Mouse (Mus musculus): ENCODE measurements around the gene Gm8113. TPM values are rescaled to one million over a fixed set of nuclear protein-coding genes. Genes with fewer than 3 reads are reported as not detected.
"Not testable (repeated sequence)": the region's sequence is repeated elsewhere in the genome, so short reads cannot be mapped to it uniquely, and the experiment has no call there.

Gm8113 gene
- 7.3 and 7.4 TPM in 2 replicates for polyA plus RNA-seq (2015; fragmentation: Nextera tagmentation; extraction: Ambion mirVana)

DNA sequence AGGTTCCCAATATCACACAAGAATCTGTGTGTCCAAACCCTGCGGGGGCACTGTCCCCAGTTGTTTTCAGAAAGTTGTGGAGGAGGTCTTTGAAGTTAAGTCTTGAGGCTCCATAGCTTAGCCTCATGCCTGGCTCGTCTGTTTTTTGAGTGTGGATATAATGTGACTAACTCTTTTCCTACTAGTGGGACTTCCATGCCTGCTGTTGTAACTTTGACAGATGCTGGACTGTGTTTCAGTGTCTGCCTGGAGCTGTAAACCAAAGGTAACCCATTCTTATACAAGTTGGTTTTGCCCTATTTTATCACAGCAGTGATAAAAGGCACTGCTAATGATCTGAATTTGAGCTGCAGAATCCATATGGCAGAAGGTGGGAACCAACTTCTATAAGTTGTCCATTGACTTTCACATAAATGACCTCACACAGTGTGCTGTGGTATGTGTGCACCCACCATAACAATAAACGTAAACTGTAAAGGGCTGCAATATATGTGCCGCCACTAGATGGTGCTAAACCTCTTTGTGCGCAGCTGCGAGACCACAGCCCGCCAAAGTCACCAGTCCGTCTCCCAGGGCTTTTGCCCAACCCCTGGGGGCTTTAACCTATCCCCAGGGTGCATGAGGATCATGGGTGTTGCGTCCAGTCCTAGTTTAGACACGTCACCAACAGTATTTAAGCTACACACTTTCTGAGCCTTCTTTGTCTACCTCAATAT is at the start of gene Gm8113:
Gm8113 (plus strand) TSS at position 703 of the 716 bp plus-strand sequence.
- ATAC-seq (ENCODE audit: insufficient number of reproducible peaks, insufficient read depth, low FRiP score, low TSS enrichment, low read depth) = peak; percentile 56; the same call in 1 of the 2 replicates

GRCm38 (mm10) chr14:43875417-43875816 is 49.8 kb upstream of the Gm8113 start, which contains the start of gene Ear1:
Gene Ear1, minus strand, starts transcription at chr14:43875517.
- not testable (repeated sequence) for H3K9me3 ChIP-seq; H3K4me3 ChIP-seq; H3K27me3 ChIP-seq; H3K36me3 ChIP-seq; H3K9ac ChIP-seq; H3K27ac ChIP-seq; H3K4me1 ChIP-seq; ATAC-seq (ENCODE audit: insufficient number of reproducible peaks, insufficient read depth, low FRiP score, low TSS enrichment, low read depth); H3K4me2 ChIP-seq
- 86% methylated on average over 3 of the region's 3 CpGs for WGBS

More for the DNA sequence above, at the start of gene Gm8113:
- Histone ChIP-seq H3K4me2 (peak within 1 kb of the TSS; percentile 56), H3K9ac (peak within 1 kb of the TSS; percentile 74), H3K4me3 (peak within 1 kb of the TSS; percentile 50), H3K27ac (peak within 1 kb of the TSS; percentile 84)
- 8% methylated on average over 10 of the region's 10 CpGs for WGBS
- not testable (repeated sequence) for H3K27me3 ChIP-seq, H3K36me3 ChIP-seq, H3K4me1 ChIP-seq, H3K9me3 ChIP-seq

DNA sequence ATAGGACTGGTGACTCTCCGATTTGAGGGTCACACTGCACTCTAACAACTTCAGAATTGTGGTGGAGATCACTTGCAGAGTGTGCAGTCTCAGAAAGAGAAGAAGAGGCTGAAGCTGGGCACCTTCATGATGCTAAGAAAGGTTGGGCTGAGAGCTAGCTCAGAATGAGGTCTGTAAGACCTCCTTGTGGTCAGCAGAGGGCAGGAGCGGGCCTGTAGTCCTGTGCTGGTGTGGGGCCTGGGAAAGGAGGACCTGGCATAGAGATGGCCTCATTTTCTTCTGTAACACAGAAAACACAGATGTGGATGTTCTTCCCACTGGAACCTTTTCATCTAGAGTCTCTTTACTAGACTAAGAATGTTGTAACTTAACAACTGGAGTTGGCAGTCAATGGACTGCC is 47.4 kb upstream of the Gm8113 start:
- not testable (repeated sequence) for H3K27me3 ChIP-seq; ATAC-seq (ENCODE audit: insufficient number of reproducible peaks, insufficient read depth, low FRiP score, low TSS enrichment, low read depth); H3K4me3 ChIP-seq; H3K4me1 ChIP-seq; H3K36me3 ChIP-seq; H3K4me2 ChIP-seq; H3K27ac ChIP-seq; H3K9me3 ChIP-seq; H3K9ac ChIP-seq
- WGBS = 52% methylated on average over 1 of the region's 2 CpGs

GRCm38 (mm10) chr14:43879966-43880545 is 45.1 kb upstream of the Gm8113 start:
- not testable (repeated sequence) for H3K4me3 ChIP-seq; H3K4me2 ChIP-seq; H3K27me3 ChIP-seq; H3K9me3 ChIP-seq; ATAC-seq (ENCODE audit: insufficient number of reproducible peaks, insufficient read depth, low FRiP score, low TSS enrichment, low read depth); H3K4me1 ChIP-seq; H3K27ac ChIP-seq; H3K9ac ChIP-seq; H3K36me3 ChIP-seq
- WGBS = 83% methylated on average over 5 of the region's 5 CpGs

DNA sequence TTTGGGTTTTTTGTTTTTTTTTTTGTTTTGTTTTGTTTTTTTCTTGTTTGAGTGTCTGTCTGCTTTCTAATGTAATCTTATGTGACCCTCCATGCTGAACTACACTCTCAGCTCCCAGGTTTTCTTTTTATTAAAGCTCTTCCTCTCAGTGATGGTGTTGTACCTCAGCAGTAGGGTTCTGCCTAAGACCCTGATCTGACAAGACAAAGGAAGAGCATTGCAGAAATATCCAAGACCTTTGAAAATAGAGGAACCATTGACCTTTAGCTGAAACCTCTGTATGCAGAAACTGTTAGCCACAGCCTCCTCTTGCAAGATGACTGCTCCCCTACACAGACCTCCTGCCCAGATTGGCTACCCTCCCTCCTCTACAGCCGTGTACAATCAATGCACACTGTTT is 39.0 kb upstream of the Gm8113 start:
- WGBS = 50% methylated on average over 1 of the region's 1 CpGs
- H3K27me3 ChIP-seq = not testable (repeated sequence)

DNA sequence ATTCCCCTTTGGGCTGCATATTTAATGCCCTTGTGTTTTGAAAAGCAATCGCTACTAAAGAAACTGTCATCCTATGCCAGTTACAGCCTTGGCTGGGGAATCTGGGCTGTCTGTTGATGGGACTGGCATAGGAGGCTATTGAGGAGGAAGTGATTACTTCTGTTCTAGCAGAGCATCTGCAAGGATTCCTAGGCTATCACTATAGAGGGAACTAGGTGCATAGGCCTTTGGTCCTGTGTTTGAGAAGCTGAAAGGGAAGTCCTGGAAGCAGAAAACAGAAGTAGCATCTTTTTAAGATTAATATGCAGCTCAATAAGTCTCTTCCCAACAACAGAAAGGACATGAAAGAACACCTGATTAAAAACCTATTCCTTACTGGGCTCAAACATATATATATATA is 33.9 kb upstream of the Gm8113 start:
- not testable (repeated sequence) for H3K36me3 ChIP-seq; ATAC-seq (ENCODE audit: insufficient number of reproducible peaks, insufficient read depth, low FRiP score, low TSS enrichment, low read depth); H3K27me3 ChIP-seq; H3K9me3 ChIP-seq; H3K4me1 ChIP-seq; H3K4me2 ChIP-seq; H3K4me3 ChIP-seq; H3K27ac ChIP-seq; H3K9ac ChIP-seq
- WGBS = 88% methylated on average over 1 of the region's 1 CpGs

More for the DNA sequence above, 39.0 kb upstream of the Gm8113 start:
- not testable (repeated sequence) for H3K27ac ChIP-seq; H3K4me2 ChIP-seq; H3K4me3 ChIP-seq; H3K9me3 ChIP-seq; H3K4me1 ChIP-seq; H3K36me3 ChIP-seq; ATAC-seq (ENCODE audit: insufficient number of reproducible peaks, insufficient read depth, low FRiP score, low TSS enrichment, low read depth); H3K9ac ChIP-seq

- not testable (repeated sequence) for ATAC-seq (ENCODE audit: insufficient number of reproducible peaks, insufficient read depth, low FRiP score, low TSS enrichment, low read depth); H3K27me3 ChIP-seq; H3K4me1 ChIP-seq; H3K9ac ChIP-seq; H3K27ac ChIP-seq; H3K9me3 ChIP-seq; H3K36me3 ChIP-seq; H3K4me2 ChIP-seq; H3K4me3 ChIP-seq
- 21% methylated on average over 1 of the region's 2 CpGs for WGBS
Measured at GRCm38 (mm10) chr14:43895357-43895756, 29.8 kb upstream of the Gm8113 start.

- WGBS = 78% methylated on average over 3 of the region's 3 CpGs
- H3K4me1 ChIP-seq; H3K4me2 ChIP-seq; H3K27me3 ChIP-seq; H3K36me3 ChIP-seq; ATAC-seq (ENCODE audit: insufficient number of reproducible peaks, insufficient read depth, low FRiP score, low TSS enrichment, low read depth); H3K4me3 ChIP-seq; H3K9me3 ChIP-seq; H3K9ac ChIP-seq; H3K27ac ChIP-seq: not testable (repeated sequence)
Measured at GRCm38 (mm10) chr14:43898577-43898976, 26.6 kb upstream of the Gm8113 start.

- H3K36me3 ChIP-seq; H3K9ac ChIP-seq; H3K27me3 ChIP-seq; H3K4me2 ChIP-seq; H3K4me3 ChIP-seq; ATAC-seq (ENCODE audit: insufficient number of reproducible peaks, insufficient read depth, low FRiP score, low TSS enrichment, low read depth); H3K9me3 ChIP-seq; H3K4me1 ChIP-seq; H3K27ac ChIP-seq: not testable (repeated sequence)
Measured at GRCm38 (mm10) chr14:43918214-43918613, 7.0 kb upstream of the Gm8113 start.

GRCm38 (mm10) chr14:43923459-43923858 is 1.7 kb upstream of the Gm8113 start, which contains the start of gene Ear10:
Gene Ear10, minus strand, starts transcription at chr14:43923559.
- H3K36me3 ChIP-seq; H3K27me3 ChIP-seq; H3K9me3 ChIP-seq; ATAC-seq (ENCODE audit: insufficient number of reproducible peaks, insufficient read depth, low FRiP score, low TSS enrichment, low read depth); H3K4me3 ChIP-seq; H3K9ac ChIP-seq; H3K27ac ChIP-seq; H3K4me1 ChIP-seq; H3K4me2 ChIP-seq: not testable (repeated sequence)
- WGBS = 82% methylated on average over 3 of the region's 3 CpGs

GRCm38 (mm10) chr14:43925404-43925950 is 287 bp downstream of the Gm8113 start:
- WGBS = 5% methylated on average over 21 of the region's 21 CpGs
- not testable (repeated sequence) for ATAC-seq (ENCODE audit: insufficient number of reproducible peaks, insufficient read depth, low FRiP score, low TSS enrichment, low read depth); H3K4me1 ChIP-seq

GRCm38 (mm10) chr14:43932991-43933390 is 7.8 kb downstream of the Gm8113 start:
- WGBS = 16% methylated on average over 8 of the region's 8 CpGs
- H3K4me2 ChIP-seq; H3K4me1 ChIP-seq; H3K9ac ChIP-seq; H3K27me3 ChIP-seq; H3K4me3 ChIP-seq; H3K9me3 ChIP-seq; H3K27ac ChIP-seq; H3K36me3 ChIP-seq; ATAC-seq (ENCODE audit: insufficient number of reproducible peaks, insufficient read depth, low FRiP score, low TSS enrichment, low read depth): not testable (repeated sequence)

More at GRCm38 (mm10) chr14:43925404-43925950, 287 bp downstream of the Gm8113 start:
- not testable (repeated sequence) for H3K36me3 ChIP-seq, H3K27me3 ChIP-seq, H3K9me3 ChIP-seq
- Histone ChIP-seq H3K4me3 (peak overlapping the region; percentile 50), H3K27ac (peak overlapping the region; percentile 84), H3K9ac (peak overlapping the region; percentile 74), H3K4me2 (peak overlapping the region; percentile 56)

Data from embryonic facial prominence, embryonic 13.5 days (tissue).